In genomic region chr7:6155031-6155872, GRCm38 (mm10) we compare ENCODE assay signal across 9 mouse cellular contexts. TPM values are rescaled to one million over a fixed set of nuclear protein-coding genes. Genes with fewer than 3 reads are reported as not detected.
A peak's percentile ranks its signal among the peaks of the same experiment; 100 is the strongest.
DNase-seq lines count a peak whose midpoint lies in the region; ATAC-seq and TF ChIP-seq lines count a peak whose summit lies in the region.
"Had no signal": no experiment of that assay in that cellular context is flagged by ENCODE, and none has a peak within 500 bp of the region (broad histone marks: within the 10 kb centered on the region; RNA-seq: fewer than 3 reads in every experiment).

No protein-coding gene starts in this region.

- peak overlapping the region; percentile 81 for H3K4me3 ChIP-seq in heart, embryonic 12.5 days
- peak overlapping the region; percentile 83 for H3K4me3 ChIP-seq in kidney, postnatal 0 days (replicated peaks; ENCODE audit: low read depth, low read length)
- peak overlapping the region; percentile 63 to 85 for H3K4me3 ChIP-seq in liver, embryonic 14.5 days (ENCODE audit: insufficient read depth in 1 of 2, low read depth in 2 of 2, low read length in 2 of 2)
- H3K4me3 ChIP-seq in stomach, postnatal 0 days (ENCODE audit: low read depth, low read length), result peak overlapping the region; percentile 84

- H3K9me3 ChIP-seq in heart, embryonic 12.5 days (replicated peaks), result no peaks in the 10 kb centered on the region
- H3K9me3 ChIP-seq in kidney, postnatal 0 days (replicated peaks; ENCODE audit: low read length), result no peaks in the 10 kb centered on the region
- H3K9me3 ChIP-seq in liver, embryonic 14.5 days (ENCODE audit: control insufficient read depth, low read length), result no peaks in the 10 kb centered on the region
- H3K9me3 ChIP-seq in stomach, postnatal 0 days (ENCODE audit: control insufficient read depth, low read length), result no peaks in the 10 kb centered on the region

- peak overlapping the region; percentile 95 for H3K27ac ChIP-seq in heart, embryonic 12.5 days (ENCODE audit: poor library complexity, severe bottlenecking)
- peak overlapping the region; percentile 96 for H3K27ac ChIP-seq in kidney, postnatal 0 days
- peak overlapping the region; percentile 68 for H3K27ac ChIP-seq in liver, embryonic 14.5 days
- H3K27ac ChIP-seq in stomach, postnatal 0 days (replicated peaks), result peak overlapping the region; percentile 95

- peak overlapping the region; percentile 76 for H3K4me2 ChIP-seq in heart, embryonic 12.5 days
- peak overlapping the region; percentile 81 for H3K4me2 ChIP-seq in kidney, postnatal 0 days (ENCODE audit: low read length)
- peak overlapping the region; percentile 78 for H3K4me2 ChIP-seq in liver, embryonic 14.5 days (ENCODE audit: low read depth)
- peak overlapping the region; percentile 89 for H3K4me2 ChIP-seq in stomach, postnatal 0 days (replicated peaks; ENCODE audit: low read depth)

- H3K4me1 ChIP-seq in heart, embryonic 12.5 days (replicated peaks), result peaks cover 43% of the 10 kb centered on the region
- peaks cover 29% of the 10 kb centered on the region for H3K4me1 ChIP-seq in kidney, postnatal 0 days (replicated peaks; ENCODE audit: insufficient read depth, low read length)
- peaks cover 18 to 41% of the 10 kb centered on the region in 2 experiments for H3K4me1 ChIP-seq in liver, embryonic 14.5 days (replicated peaks; ENCODE audit: control insufficient read depth in 2 of 2, insufficient read depth in 2 of 2, low read length in 1 of 2)
- peaks cover 4% of the 10 kb centered on the region; the same call in 1 of the 2 replicates for H3K4me1 ChIP-seq in stomach, postnatal 0 days (replicated peaks; ENCODE audit: control insufficient read depth, insufficient read depth)

- no peaks in the 10 kb centered on the region for H3K36me3 ChIP-seq in heart, embryonic 12.5 days
- H3K36me3 ChIP-seq in kidney, postnatal 0 days (ENCODE audit: insufficient read depth, low read length), result no peaks in the 10 kb centered on the region
- H3K36me3 ChIP-seq in liver, embryonic 14.5 days (replicated peaks; ENCODE audit: control insufficient read depth, insufficient read depth, low read depth), result no peaks in the 10 kb centered on the region
- no peaks in the 10 kb centered on the region for H3K36me3 ChIP-seq in stomach, postnatal 0 days (ENCODE audit: control insufficient read depth, insufficient read depth, low read length)

- peak; percentile 56 for ATAC-seq in erythroblast, adult 5-6 weeks (replicated peaks; ENCODE audit: low FRiP score, poor library complexity, severe bottlenecking)
- ATAC-seq in heart, embryonic 12.5 days (ENCODE audit: insufficient number of reproducible peaks, low FRiP score), result peak; percentile 83
- peak; percentile 77 for ATAC-seq in kidney, postnatal 0 days (replicated peaks; ENCODE audit: low FRiP score, low read depth)
- peak; percentile 70 for ATAC-seq in liver, embryonic 14.5 days (ENCODE audit: insufficient read depth)
- peak; percentile 73 for ATAC-seq in stomach, postnatal 0 days (ENCODE audit: low FRiP score, low TSS enrichment)

- no peak for TF ChIP-seq EP300 in liver, embryonic 14.5 days (IDR thresholded peaks at IDR 0.05; ENCODE audit: low read depth)
- no peak for TF ChIP-seq EP300 in stomach, postnatal 0 days (optimal IDR thresholded peaks at IDR 0.05)

- peak; percentile 93 for DNase-seq in CD4-positive, CD25-positive, alpha-beta regulatory T cell, adult 2 months (ENCODE audit: low read depth, low spot score)
- DNase-seq in brain, embryonic 14.5 days (ENCODE audit: low read depth), result peak; percentile 96
- peak; percentile 86 for DNase-seq in kidney, postnatal 0 days (ENCODE audit: low spot score)
- peak in 2 of 3 experiments; percentile 59 to 61 for DNase-seq in liver, embryonic 14.5 days (ENCODE audit: low read depth in 3 of 3, low spot score in 3 of 3)
- DNase-seq in neural tube, embryonic 10.5 days (ENCODE audit: extremely low spot score, low spot score), result peak; percentile 88
- DNase-seq in stomach, postnatal 0 days (ENCODE audit: low spot score), result peak; percentile 91

- TF ChIP-seq POLR2A in brain, embryonic 14.5 days (IDR thresholded peaks at IDR 0.05; ENCODE audit: borderline replicate concordance, extremely low read depth, insufficient read depth, insufficient read length, poor library complexity, severe bottlenecking), result no peak

- TF ChIP-seq CTCF in brain, embryonic 14.5 days (IDR thresholded peaks at IDR 0.05; ENCODE audit: borderline replicate concordance, extremely low read depth, insufficient read depth, insufficient read length), result no peak
- no peak for TF ChIP-seq CTCF in kidney, postnatal 0 days (IDR thresholded peaks at IDR 0.05; ENCODE audit: low read depth)
- TF ChIP-seq CTCF in liver, embryonic 14.5 days (IDR thresholded peaks at IDR 0.05; ENCODE audit: low read depth), result no peak
- TF ChIP-seq CTCF in stomach, postnatal 0 days (IDR thresholded peaks at IDR 0.05; ENCODE audit: low read depth), result no peak

- WGBS in heart, embryonic 12.5 days, result under 1% methylated on average over 82 of the region's 85 CpGs
- WGBS in kidney, postnatal 0 days, result under 1% methylated on average over 73 of the region's 85 CpGs
- WGBS in liver, embryonic 14.5 days (ENCODE audit: insufficient replicate concordance), result under 1% methylated on average over 60 of the region's 85 CpGs
- WGBS in stomach, postnatal 0 days, result under 1% methylated on average over 33 of the region's 85 CpGs

- H3K27me3 ChIP-seq in heart, embryonic 12.5 days (replicated peaks), result no peaks in the 10 kb centered on the region
- H3K27me3 ChIP-seq in kidney, postnatal 0 days (ENCODE audit: insufficient read depth, low read length), result no peaks in the 10 kb centered on the region
- no peaks in the 10 kb centered on the region for H3K27me3 ChIP-seq in liver, embryonic 14.5 days (ENCODE audit: control insufficient read depth, insufficient read depth, low read length)
- no peaks in the 10 kb centered on the region for H3K27me3 ChIP-seq in stomach, postnatal 0 days (ENCODE audit: control insufficient read depth, insufficient read depth, low read length)

- H3K9ac ChIP-seq in heart, embryonic 12.5 days, result peak overlapping the region; percentile 97
- H3K9ac ChIP-seq in kidney, postnatal 0 days (ENCODE audit: low read depth, low read length), result peak overlapping the region; percentile 90
- peak overlapping the region; percentile 92 for H3K9ac ChIP-seq in liver, embryonic 14.5 days (replicated peaks)
- peak overlapping the region; percentile 83 for H3K9ac ChIP-seq in stomach, postnatal 0 days (ENCODE audit: low read length)

RNA-seq across cellular contexts. Expression of gene Zfp787, which starts 0.5 kb away (rescaled TPM):
- 47.4 and 54.0 TPM in 2 replicates for polyA plus RNA-seq in brain, embryonic 14.5 days (2012; rRNA removed)
- 1.5 and 8.4 TPM in 2 replicates for total RNA-seq in erythroblast, adult 5-6 weeks (2015; ENCODE audit: low replicate concordance)
- 5.2 and 10.3 TPM in 2 replicates for total RNA-seq in erythroblast, adult 5-6 weeks (2017; ENCODE audit: low replicate concordance)
- polyA plus RNA-seq in heart, embryonic 12.5 days (2016; fragmentation: Nextera tagmentation; extraction: Ambion mirVana), result 26.0 and 27.7 TPM in 2 replicates
- polyA plus RNA-seq in kidney, postnatal 0 days (2015; fragmentation: Nextera tagmentation; extraction: Ambion mirVana), result 60.1 and 72.0 TPM in 2 replicates
- 11.6 and 12.5 TPM in 2 replicates for polyA plus RNA-seq in liver, embryonic 14.5 days (2012; rRNA removed)
- polyA plus RNA-seq in liver, embryonic 14.5 days (2014; fragmentation: Nextera tagmentation; extraction: Ambion mirVana), result 6.7 and 6.9 TPM in 2 replicates
- 36.9 and 41.2 TPM in 2 replicates for polyA plus RNA-seq in stomach, postnatal 0 days (2015; fragmentation: Nextera tagmentation; extraction: Ambion mirVana)

RNA-seq across cellular contexts. Expression of gene Zfp444, which starts 16.8 kb away (rescaled TPM):
- polyA plus RNA-seq in brain, embryonic 14.5 days (2012; rRNA removed), result 80.7 and 95.5 TPM in 2 replicates
- 0.77 and 1.5 TPM in 2 replicates for total RNA-seq in erythroblast, adult 5-6 weeks (2015; ENCODE audit: low replicate concordance)
- 1.3 and 5.7 TPM in 2 replicates for total RNA-seq in erythroblast, adult 5-6 weeks (2017; ENCODE audit: low replicate concordance)
- polyA plus RNA-seq in heart, embryonic 12.5 days (2016; fragmentation: Nextera tagmentation; extraction: Ambion mirVana), result 30.2 and 31.3 TPM in 2 replicates
- 66.2 and 66.3 TPM in 2 replicates for polyA plus RNA-seq in kidney, postnatal 0 days (2015; fragmentation: Nextera tagmentation; extraction: Ambion mirVana)
- polyA plus RNA-seq in liver, embryonic 14.5 days (2012; rRNA removed), result 10.1 and 13.8 TPM in 2 replicates
- polyA plus RNA-seq in liver, embryonic 14.5 days (2014; fragmentation: Nextera tagmentation; extraction: Ambion mirVana), result 15.0 and 16.3 TPM in 2 replicates
- polyA plus RNA-seq in stomach, postnatal 0 days (2015; fragmentation: Nextera tagmentation; extraction: Ambion mirVana), result 23.7 and 25.3 TPM in 2 replicates

RNA-seq across cellular contexts. Expression of gene Galp, which starts 41.6 kb away (rescaled TPM):
- polyA plus RNA-seq in brain, embryonic 14.5 days (2012; rRNA removed), result not detected in 2 replicates
- not detected in 2 replicates for total RNA-seq in erythroblast, adult 5-6 weeks (2015; ENCODE audit: low replicate concordance)
- total RNA-seq in erythroblast, adult 5-6 weeks (2017; ENCODE audit: low replicate concordance), result not detected in 2 replicates
- polyA plus RNA-seq in heart, embryonic 12.5 days (2016; fragmentation: Nextera tagmentation; extraction: Ambion mirVana), result not detected in 2 replicates
- not detected in 2 replicates for polyA plus RNA-seq in kidney, postnatal 0 days (2015; fragmentation: Nextera tagmentation; extraction: Ambion mirVana)
- polyA plus RNA-seq in liver, embryonic 14.5 days (2012; rRNA removed), result not detected in 2 replicates
- not detected in 2 replicates for polyA plus RNA-seq in liver, embryonic 14.5 days (2014; fragmentation: Nextera tagmentation; extraction: Ambion mirVana)
- polyA plus RNA-seq in stomach, postnatal 0 days (2015; fragmentation: Nextera tagmentation; extraction: Ambion mirVana), result not detected in 2 replicates
- polyA plus RNA-seq: gonadal fat pad, adult 2 months had no signal

Comparison
In these comparisons a context has a peak if more than half of its experiments do, and no peak if none do; other contexts are left out.
1. Peak in every context shown above with its lines: DNase-seq, ATAC-seq, H3K4me3 ChIP-seq and H3K27ac ChIP-seq.